Mouse (Mus musculus): ENCODE data around the gene Ints1. TPM values are rescaled to one million over a fixed set of nuclear protein-coding genes. Genes with fewer than 3 reads are reported as not detected.

Gene Ints1
- polyA plus RNA-seq, 1 experiment = 56.4 TPM

DNA sequence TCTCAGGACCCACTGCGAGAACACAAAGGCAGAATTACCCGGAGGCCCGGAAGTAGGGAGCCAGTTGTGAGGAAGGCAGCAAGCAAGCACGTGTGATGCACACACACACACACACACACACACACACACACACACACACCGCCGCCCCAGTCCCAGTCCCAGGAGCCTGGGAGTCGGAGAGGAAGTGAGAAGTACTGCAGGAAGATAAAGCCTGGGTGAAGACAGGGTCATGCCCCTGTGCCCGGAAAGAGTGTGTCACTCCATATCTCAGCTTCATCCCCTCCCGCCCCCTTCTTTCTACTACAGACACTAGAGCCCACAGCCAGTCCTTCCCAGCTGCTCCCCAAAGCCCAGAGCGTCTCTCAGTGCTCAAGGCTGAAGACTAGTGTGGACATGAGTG lies 73.2 kb downstream of the Ints1 start:
- Histone ChIP-seq H3K4me3 (replicated peaks; ENCODE audit: extremely low read depth, low read depth, low read length) (no peak overlapping the region), H3K4me1 (ENCODE audit: control insufficient read depth, insufficient read depth, low read length) (no peaks in the 10 kb centered on the region)
- DNase-seq = no peak
- 13% methylated on average over 10 of the region's 10 CpGs for WGBS
- TF ChIP-seq POLR2A (IDR thresholded peaks at IDR 0.05; ENCODE audit: borderline replicate concordance, extremely low read depth, low read depth, low read length) (no peak), CTCF (IDR thresholded peaks at IDR 0.05; ENCODE audit: insufficient read depth, low read length) (no peak)

Other genes with a start within 250 kb of the Ints1 start
- gene Uncx, start 232.2 kb downstream of the Ints1 start, polyA plus RNA-seq (2012; rRNA removed) = not detected in 2 replicates
- 3.7 and 5.0 TPM in 2 replicates for gene Micall2, start 39.3 kb downstream of the Ints1 start, polyA plus RNA-seq (2012; rRNA removed)
- gene Mafk, start 15.8 kb upstream of the Ints1 start, polyA plus RNA-seq (2012; rRNA removed) = 49.1 and 55.6 TPM in 2 replicates
- gene Tmem184a, start 44.2 kb upstream of the Ints1 start, polyA plus RNA-seq (2012; rRNA removed) = 53.9 and 61.2 TPM in 2 replicates
- not detected in 2 replicates for gene Gm26938, start 50.7 kb upstream of the Ints1 start, polyA plus RNA-seq (2012; rRNA removed)
- gene Psmg3, start 51.2 kb upstream of the Ints1 start, polyA plus RNA-seq (2012; rRNA removed) = 23.6 and 24.4 TPM in 2 replicates
- gene Elfn1, start 132.3 kb upstream of the Ints1 start, polyA plus RNA-seq (2012; rRNA removed) = 22.5 and 27.8 TPM in 2 replicates

Data from lung, adult 2 months (tissue).